Mouse (Mus musculus): ENCODE results near the gene Olfr654. TPM values are rescaled to one million over a fixed set of nuclear protein-coding genes. Genes with fewer than 3 reads are reported as not detected.
A peak's percentile ranks its signal among the peaks of the same experiment; 100 is the strongest.

The Olfr654 gene
- polyA plus RNA-seq, 1 experiment from 2014 or later: not detected

DNA sequence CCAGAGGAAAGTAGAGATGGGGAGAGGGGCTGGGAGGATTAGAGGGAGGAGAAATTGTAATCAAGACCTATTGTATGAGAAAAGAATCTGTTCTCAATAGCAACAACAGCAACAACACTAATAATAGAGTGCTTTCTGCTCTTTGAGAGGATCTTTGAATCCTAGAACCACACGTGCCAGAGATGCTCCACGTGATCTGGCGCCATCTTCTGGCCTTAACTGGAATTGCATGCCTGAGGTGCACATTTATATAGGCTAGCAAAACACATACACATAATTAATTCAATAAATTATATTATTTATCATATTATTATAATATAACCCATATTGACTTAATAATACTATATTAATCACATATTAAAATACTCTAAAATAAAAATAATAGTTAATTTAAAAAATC lies 16.3 kb downstream of the Olfr654 start:
- no peak overlapping the region for H3K27ac ChIP-seq (ENCODE audit: low read depth, low read length)
- no peaks in the 10 kb centered on the region for H3K36me3 ChIP-seq (ENCODE audit: control insufficient read depth, insufficient read depth, low read length)
- H3K27me3 ChIP-seq (ENCODE audit: control insufficient read depth, insufficient read depth, low read length): no peaks in the 10 kb centered on the region
- no peak overlapping the region for H3K9ac ChIP-seq (ENCODE audit: low read length)
- ATAC-seq (ENCODE audit: insufficient read depth, low FRiP score, low TSS enrichment) (no peak), DNase-seq (ENCODE audit: low spot score) (peak; percentile 26)
- no peaks in the 10 kb centered on the region for H3K9me3 ChIP-seq (ENCODE audit: control insufficient read depth, low read length)
- no peaks in the 10 kb centered on the region for H3K4me1 ChIP-seq (ENCODE audit: control insufficient read depth, insufficient read depth, low read length)
- no peak overlapping the region for H3K4me2 ChIP-seq (ENCODE audit: low read depth)
- no peak overlapping the region for H3K4me3 ChIP-seq (ENCODE audit: low read depth, low read length)
- 5% methylated on average over 3 of the region's 3 CpGs for WGBS

DNA sequence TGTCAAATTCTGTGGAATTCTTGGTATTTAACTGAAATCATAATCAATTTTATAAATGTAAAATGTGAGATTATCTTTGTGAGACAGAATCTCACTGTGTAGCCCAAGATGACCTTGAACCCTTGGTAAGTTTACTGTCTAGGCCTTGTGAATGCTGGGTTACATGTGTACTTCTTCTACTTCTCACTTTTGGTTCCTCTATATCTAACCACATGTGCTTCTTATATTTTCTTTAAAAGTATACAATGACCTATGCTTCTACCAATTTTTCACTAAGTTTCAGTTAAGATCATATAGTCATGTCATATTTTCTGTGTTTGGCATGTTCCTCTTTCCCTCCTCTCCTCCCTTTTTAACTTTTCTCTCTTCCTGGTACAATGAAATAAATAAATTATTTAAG lies 17.9 kb downstream of the Olfr654 start:
- Histone ChIP-seq H3K9me3 (ENCODE audit: control insufficient read depth, low read length) (no peaks in the 10 kb centered on the region), H3K27ac (ENCODE audit: low read depth, low read length) (no peak overlapping the region), H3K36me3 (ENCODE audit: control insufficient read depth, insufficient read depth, low read length) (no peaks in the 10 kb centered on the region), H3K4me3 (ENCODE audit: low read depth, low read length) (no peak overlapping the region), H3K4me2 (ENCODE audit: low read depth) (no peak overlapping the region), H3K27me3 (ENCODE audit: control insufficient read depth, insufficient read depth, low read length) (no peaks in the 10 kb centered on the region), H3K4me1 (ENCODE audit: control insufficient read depth, insufficient read depth, low read length) (no peaks in the 10 kb centered on the region), H3K9ac (ENCODE audit: low read length) (no peak overlapping the region)
- DNase-seq (ENCODE audit: low spot score) (no peak), ATAC-seq (ENCODE audit: insufficient read depth, low FRiP score, low TSS enrichment) (no peak)

DNA sequence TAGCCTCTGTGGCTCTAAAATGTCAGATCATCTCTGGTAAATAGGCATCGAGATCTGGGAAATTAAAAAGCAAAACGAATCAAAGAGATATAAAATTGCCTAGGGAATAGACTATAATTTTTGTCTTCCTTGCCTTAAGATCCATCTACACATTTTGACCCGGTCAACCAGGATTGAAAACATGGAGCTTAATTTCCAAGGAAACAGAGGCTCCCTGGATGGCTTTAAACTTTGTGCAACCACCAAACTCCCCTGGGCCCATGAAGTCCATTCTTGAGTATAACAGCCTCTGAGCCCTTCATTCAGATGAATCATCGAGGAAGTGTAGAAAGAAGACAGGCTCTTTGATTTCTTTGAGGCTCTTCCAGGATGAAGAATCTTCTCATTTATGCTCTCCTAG lies 26.8 kb downstream of the Olfr654 start, which contains the start of gene Olfr656:
Gene Olfr656, plus strand, starts transcription at position 301 of the 400 bp plus-strand sequence.
- H3K36me3 ChIP-seq (ENCODE audit: control insufficient read depth, insufficient read depth, low read length): no peaks in the 10 kb centered on the region
- no peak within 1 kb of the TSS for H3K27ac ChIP-seq (ENCODE audit: low read depth, low read length)
- H3K4me3 ChIP-seq (ENCODE audit: low read depth, low read length): no peak within 1 kb of the TSS
- no peak within 1 kb of the TSS for H3K4me2 ChIP-seq (ENCODE audit: low read depth)
- no peak within 1 kb of the TSS for H3K9ac ChIP-seq (ENCODE audit: low read length)
- WGBS: 83% methylated on average over 4 of the region's 4 CpGs
- H3K27me3 ChIP-seq (ENCODE audit: control insufficient read depth, insufficient read depth, low read length): no peaks in the 10 kb centered on the region
- no peaks in the 10 kb centered on the region for H3K9me3 ChIP-seq (ENCODE audit: control insufficient read depth, low read length)
- no peak for ATAC-seq (ENCODE audit: insufficient read depth, low FRiP score, low TSS enrichment)
- no peaks in the 10 kb centered on the region for H3K4me1 ChIP-seq (ENCODE audit: control insufficient read depth, insufficient read depth, low read length)
- DNase-seq (ENCODE audit: low spot score): no peak

DNA sequence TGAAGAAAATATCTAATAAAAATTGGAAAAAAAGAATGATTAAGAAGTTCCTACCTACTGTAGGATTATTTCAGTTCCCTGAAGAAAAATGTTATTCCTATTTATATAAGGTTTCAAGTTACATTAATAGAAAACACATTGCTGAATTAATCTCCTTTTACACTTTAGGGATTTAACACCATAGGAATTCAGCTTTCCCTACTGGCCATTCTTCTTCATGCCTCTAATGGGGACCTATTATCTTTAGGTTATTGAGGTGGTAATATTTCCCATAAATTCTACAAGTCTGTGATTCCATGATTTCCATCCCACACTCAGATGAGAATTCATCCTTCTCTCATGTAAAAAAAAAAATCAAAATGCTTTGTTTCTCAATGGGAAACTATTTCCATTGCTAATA lies 37.7 kb downstream of the Olfr654 start, which contains the start of gene Olfr657:
Gene Olfr657, plus strand, starts transcription at position 301 of the 400 bp plus-strand sequence.
- no peak for ATAC-seq (ENCODE audit: insufficient read depth, low FRiP score, low TSS enrichment)

More for the DNA sequence above, 37.7 kb downstream of the Olfr654 start, which contains the start of gene Olfr657:
- Histone ChIP-seq H3K27ac (ENCODE audit: low read depth, low read length) (no peak within 1 kb of the TSS), H3K4me1 (ENCODE audit: control insufficient read depth, insufficient read depth, low read length) (no peaks in the 10 kb centered on the region), H3K4me2 (ENCODE audit: low read depth) (no peak within 1 kb of the TSS), H3K9ac (ENCODE audit: low read length) (no peak within 1 kb of the TSS), H3K36me3 (ENCODE audit: control insufficient read depth, insufficient read depth, low read length) (no peaks in the 10 kb centered on the region), H3K27me3 (ENCODE audit: control insufficient read depth, insufficient read depth, low read length) (no peaks in the 10 kb centered on the region), H3K9me3 (ENCODE audit: control insufficient read depth, low read length) (no peaks in the 10 kb centered on the region), H3K4me3 (ENCODE audit: low read depth, low read length) (no peak within 1 kb of the TSS)
- DNase-seq (ENCODE audit: low spot score): no peak

Other genes starting within 250 kb of the Olfr654 start
- gene Trim12c, start 233.7 kb upstream of the Olfr654 start, polyA plus RNA-seq (2014; fragmentation: Nextera tagmentation; extraction: Ambion mirVana): 0.45 and 0.62 TPM in 2 replicates
- gene Trim30b, start 217.1 kb upstream of the Olfr654 start, polyA plus RNA-seq (2014; fragmentation: Nextera tagmentation; extraction: Ambion mirVana): not detected in 2 replicates
- gene Trim30c, start 186.2 kb upstream of the Olfr654 start, polyA plus RNA-seq (2014; fragmentation: Nextera tagmentation; extraction: Ambion mirVana): not detected in 2 replicates
- 0.95 and 1.1 TPM in 2 replicates for gene Trim30a, start 121.8 kb upstream of the Olfr654 start, polyA plus RNA-seq (2014; fragmentation: Nextera tagmentation; extraction: Ambion mirVana)
- gene Trim30d, start 79.2 kb upstream of the Olfr654 start, polyA plus RNA-seq (2014; fragmentation: Nextera tagmentation; extraction: Ambion mirVana): 0.35 and 0.38 TPM in 2 replicates
- gene Olfr651, start 36.9 kb upstream of the Olfr654 start, polyA plus RNA-seq (2014; fragmentation: Nextera tagmentation; extraction: Ambion mirVana): not detected in 2 replicates
- gene Olfr652, start 26.1 kb upstream of the Olfr654 start, polyA plus RNA-seq (2014; fragmentation: Nextera tagmentation; extraction: Ambion mirVana): not detected in 2 replicates
- gene Olfr653, start 9.7 kb upstream of the Olfr654 start, polyA plus RNA-seq (2014; fragmentation: Nextera tagmentation; extraction: Ambion mirVana): not detected in 2 replicates
- not detected in 2 replicates for gene Olfr655, start 14.8 kb downstream of the Olfr654 start, polyA plus RNA-seq (2014; fragmentation: Nextera tagmentation; extraction: Ambion mirVana)
- not detected in 2 replicates for gene Olfr656, start 26.9 kb downstream of the Olfr654 start, polyA plus RNA-seq (2014; fragmentation: Nextera tagmentation; extraction: Ambion mirVana)
- gene Olfr657, start 37.8 kb downstream of the Olfr654 start, polyA plus RNA-seq (2014; fragmentation: Nextera tagmentation; extraction: Ambion mirVana): not detected in 2 replicates
- gene Olfr658, start 60.3 kb downstream of the Olfr654 start, polyA plus RNA-seq (2014; fragmentation: Nextera tagmentation; extraction: Ambion mirVana): 0.08 TPM in 1 of 2 replicates, not detected in the other
- gene Olfr659, start 79.7 kb downstream of the Olfr654 start, polyA plus RNA-seq (2014; fragmentation: Nextera tagmentation; extraction: Ambion mirVana): not detected in 2 replicates
- gene Olfr661, start 99.5 kb downstream of the Olfr654 start, polyA plus RNA-seq (2014; fragmentation: Nextera tagmentation; extraction: Ambion mirVana): not detected in 2 replicates
- gene Usp17le, start 190.4 kb downstream of the Olfr654 start, polyA plus RNA-seq (2014; fragmentation: Nextera tagmentation; extraction: Ambion mirVana): not detected in 2 replicates